Mouse (Mus musculus): ENCODE results near the gene Kazn. TPM values are rescaled to one million over a fixed set of nuclear protein-coding genes. Genes with fewer than 3 reads are reported as not detected.

The Kazn gene
- polyA plus RNA-seq, 1 experiment from 2014 or later = 13.7 TPM

- Histone ChIP-seq H3K27me3 (replicated peaks; ENCODE audit: control insufficient read depth, insufficient read depth, low read length) (no peaks in the 10 kb centered on the region), H3K9ac (ENCODE audit: low read length) (peak overlapping the region; percentile 73; the same call in 1 of the 2 replicates), H3K4me2 (ENCODE audit: low read length) (peak overlapping the region; percentile 93), H3K4me3 (ENCODE audit: low read depth, low read length) (peak overlapping the region; percentile 74), H3K9me3 (ENCODE audit: control insufficient read depth, low read length) (no peaks in the 10 kb centered on the region), H3K36me3 (ENCODE audit: control insufficient read depth, insufficient read depth, low read length) (no peaks in the 10 kb centered on the region), H3K27ac (ENCODE audit: low read depth) (no peak overlapping the region), H3K4me1 (replicated peaks; ENCODE audit: control insufficient read depth, insufficient read depth, low read length) (peaks cover 38% of the 10 kb centered on the region)
- DNase-seq (ENCODE audit: low spot score) = no peak
- no peak for ATAC-seq (replicated peaks; ENCODE audit: low FRiP score, low TSS enrichment, low read depth)
- 44% methylated on average over 6 of the region's 6 CpGs for WGBS
Observed at GRCm38 (mm10) chr4:142083193-142083592, 156.0 kb downstream of the Kazn start.

GRCm38 (mm10) chr4:142082703-142083102 is 156.5 kb downstream of the Kazn start:
- peak overlapping the region; percentile 93; the same call in 1 of the 2 replicates for H3K4me2 ChIP-seq (ENCODE audit: low read length)
- WGBS = 84% methylated on average over 4 of the region's 4 CpGs
- peak overlapping the region; percentile 74; the same call in 1 of the 2 replicates for H3K4me3 ChIP-seq (ENCODE audit: low read depth, low read length)
- peaks cover 43% of the 10 kb centered on the region for H3K4me1 ChIP-seq (replicated peaks; ENCODE audit: control insufficient read depth, insufficient read depth, low read length)
- no peak for ATAC-seq (replicated peaks; ENCODE audit: low FRiP score, low TSS enrichment, low read depth)
- no peak overlapping the region for H3K27ac ChIP-seq (ENCODE audit: low read depth)
- no peaks in the 10 kb centered on the region for H3K36me3 ChIP-seq (ENCODE audit: control insufficient read depth, insufficient read depth, low read length)
- no peak for DNase-seq (ENCODE audit: low spot score)
- H3K9ac ChIP-seq (ENCODE audit: low read length) = no peak overlapping the region
- H3K9me3 ChIP-seq (ENCODE audit: control insufficient read depth, low read length) = no peaks in the 10 kb centered on the region
- H3K27me3 ChIP-seq (replicated peaks; ENCODE audit: control insufficient read depth, insufficient read depth, low read length) = no peaks in the 10 kb centered on the region

GRCm38 (mm10) chr4:142081631-142082283 is 157.4 kb downstream of the Kazn start:
- Histone ChIP-seq H3K9me3 (ENCODE audit: control insufficient read depth, low read length) (no peaks in the 10 kb centered on the region), H3K4me3 (ENCODE audit: low read depth, low read length) (no peak overlapping the region), H3K27me3 (replicated peaks; ENCODE audit: control insufficient read depth, insufficient read depth, low read length) (no peaks in the 10 kb centered on the region), H3K4me2 (ENCODE audit: low read length) (peak overlapping the region; percentile 22; the same call in 1 of the 2 replicates), H3K27ac (ENCODE audit: low read depth) (no peak overlapping the region), H3K9ac (ENCODE audit: low read length) (no peak overlapping the region), H3K36me3 (ENCODE audit: control insufficient read depth, insufficient read depth, low read length) (no peaks in the 10 kb centered on the region), H3K4me1 (replicated peaks; ENCODE audit: control insufficient read depth, insufficient read depth, low read length) (peaks cover 51% of the 10 kb centered on the region)
- WGBS = 43% methylated on average over 13 of the region's 13 CpGs
- no peak for ATAC-seq (replicated peaks; ENCODE audit: low FRiP score, low TSS enrichment, low read depth)
- DNase-seq (ENCODE audit: low spot score) = no peak

GRCm38 (mm10) chr4:142080901-142081630 is 158.1 kb downstream of the Kazn start:
- H3K27me3 ChIP-seq (replicated peaks; ENCODE audit: control insufficient read depth, insufficient read depth, low read length) = no peaks in the 10 kb centered on the region
- no peaks in the 10 kb centered on the region for H3K9me3 ChIP-seq (ENCODE audit: control insufficient read depth, low read length)
- no peak for DNase-seq (ENCODE audit: low spot score)
- H3K27ac ChIP-seq (ENCODE audit: low read depth) = no peak overlapping the region
- H3K36me3 ChIP-seq (ENCODE audit: control insufficient read depth, insufficient read depth, low read length) = no peaks in the 10 kb centered on the region
- WGBS = 48% methylated on average over 10 of the region's 18 CpGs
- H3K9ac ChIP-seq (ENCODE audit: low read length) = no peak overlapping the region
- no peak overlapping the region for H3K4me3 ChIP-seq (ENCODE audit: low read depth, low read length)
- ATAC-seq (replicated peaks; ENCODE audit: low FRiP score, low TSS enrichment, low read depth) = no peak
- H3K4me2 ChIP-seq (ENCODE audit: low read length) = no peak overlapping the region
- peaks cover 51% of the 10 kb centered on the region for H3K4me1 ChIP-seq (replicated peaks; ENCODE audit: control insufficient read depth, insufficient read depth, low read length)

- Histone ChIP-seq H3K27me3 (replicated peaks; ENCODE audit: control insufficient read depth, insufficient read depth, low read length) (no peaks in the 10 kb centered on the region), H3K36me3 (ENCODE audit: control insufficient read depth, insufficient read depth, low read length) (no peaks in the 10 kb centered on the region), H3K9me3 (ENCODE audit: control insufficient read depth, low read length) (no peaks in the 10 kb centered on the region), H3K4me3 (ENCODE audit: low read depth, low read length) (no peak overlapping the region), H3K4me2 (ENCODE audit: low read length) (no peak overlapping the region), H3K27ac (ENCODE audit: low read depth) (no peak overlapping the region), H3K4me1 (replicated peaks; ENCODE audit: control insufficient read depth, insufficient read depth, low read length) (peaks cover 53% of the 10 kb centered on the region), H3K9ac (ENCODE audit: low read length) (no peak overlapping the region)
- DNase-seq (ENCODE audit: low spot score) (no peak), ATAC-seq (replicated peaks; ENCODE audit: low FRiP score, low TSS enrichment, low read depth) (no peak)
- 62% methylated on average over 4 of the region's 4 CpGs for WGBS
Observed at GRCm38 (mm10) chr4:142080487-142080767, 158.8 kb downstream of the Kazn start.

- WGBS = 76% methylated on average over 14 of the region's 14 CpGs
- peaks cover 58% of the 10 kb centered on the region for H3K4me1 ChIP-seq (replicated peaks; ENCODE audit: control insufficient read depth, insufficient read depth, low read length)
Observed at GRCm38 (mm10) chr4:142079629-142080486, 159.3 kb downstream of the Kazn start.

GRCm38 (mm10) chr4:142077572-142078271 is 161.5 kb downstream of the Kazn start:
- no peaks in the 10 kb centered on the region for H3K36me3 ChIP-seq (ENCODE audit: control insufficient read depth, insufficient read depth, low read length)
- peak overlapping the region; percentile 40; the same call in 1 of the 2 replicates for H3K27ac ChIP-seq (ENCODE audit: low read depth)
- peak overlapping the region; percentile 23 for H3K4me2 ChIP-seq (ENCODE audit: low read length)
- 34% methylated on average over 18 of the region's 18 CpGs for WGBS
- H3K27me3 ChIP-seq (replicated peaks; ENCODE audit: control insufficient read depth, insufficient read depth, low read length) = no peaks in the 10 kb centered on the region
- H3K9ac ChIP-seq (ENCODE audit: low read length) = no peak overlapping the region
- ATAC-seq (replicated peaks; ENCODE audit: low FRiP score, low TSS enrichment, low read depth) = no peak
- H3K4me1 ChIP-seq (replicated peaks; ENCODE audit: control insufficient read depth, insufficient read depth, low read length) = peaks cover 49% of the 10 kb centered on the region
- no peak overlapping the region for H3K4me3 ChIP-seq (ENCODE audit: low read depth, low read length)
- no peak for DNase-seq (ENCODE audit: low spot score)
- no peaks in the 10 kb centered on the region for H3K9me3 ChIP-seq (ENCODE audit: control insufficient read depth, low read length)

More at GRCm38 (mm10) chr4:142079629-142080486, 159.3 kb downstream of the Kazn start:
- DNase-seq (ENCODE audit: low spot score) (no peak), ATAC-seq (replicated peaks; ENCODE audit: low FRiP score, low TSS enrichment, low read depth) (no peak)
- no peaks in the 10 kb centered on the region for H3K9me3 ChIP-seq (ENCODE audit: control insufficient read depth, low read length)
- no peaks in the 10 kb centered on the region for H3K27me3 ChIP-seq (replicated peaks; ENCODE audit: control insufficient read depth, insufficient read depth, low read length)
- no peaks in the 10 kb centered on the region for H3K36me3 ChIP-seq (ENCODE audit: control insufficient read depth, insufficient read depth, low read length)
- no peak overlapping the region for H3K4me2 ChIP-seq (ENCODE audit: low read length)
- H3K9ac ChIP-seq (ENCODE audit: low read length) = no peak overlapping the region
- no peak overlapping the region for H3K4me3 ChIP-seq (ENCODE audit: low read depth, low read length)
- H3K27ac ChIP-seq (ENCODE audit: low read depth) = no peak overlapping the region

- Histone ChIP-seq H3K9me3 (ENCODE audit: control insufficient read depth, low read length) (no peaks in the 10 kb centered on the region), H3K27ac (ENCODE audit: low read depth) (peak overlapping the region; percentile 40; the same call in 1 of the 2 replicates)
Observed at GRCm38 (mm10) chr4:142076883-142077282, 162.3 kb downstream of the Kazn start.

More at GRCm38 (mm10) chr4:142076883-142077282, 162.3 kb downstream of the Kazn start:
- H3K9ac ChIP-seq (ENCODE audit: low read length) = no peak overlapping the region
- ATAC-seq (replicated peaks; ENCODE audit: low FRiP score, low TSS enrichment, low read depth) (no peak), DNase-seq (ENCODE audit: low spot score) (no peak)
- no peaks in the 10 kb centered on the region for H3K36me3 ChIP-seq (ENCODE audit: control insufficient read depth, insufficient read depth, low read length)
- peaks cover 52% of the 10 kb centered on the region for H3K4me1 ChIP-seq (replicated peaks; ENCODE audit: control insufficient read depth, insufficient read depth, low read length)
- WGBS = 65% methylated on average over 1 of the region's 1 CpGs
- no peak overlapping the region for H3K4me2 ChIP-seq (ENCODE audit: low read length)
- H3K4me3 ChIP-seq (ENCODE audit: low read depth, low read length) = no peak overlapping the region
- no peaks in the 10 kb centered on the region for H3K27me3 ChIP-seq (replicated peaks; ENCODE audit: control insufficient read depth, insufficient read depth, low read length)

Measured in intestine, embryonic 14.5 days (tissue).